Mouse (Mus musculus): Measurements from ENCODE around the gene Mpo.

DNA sequence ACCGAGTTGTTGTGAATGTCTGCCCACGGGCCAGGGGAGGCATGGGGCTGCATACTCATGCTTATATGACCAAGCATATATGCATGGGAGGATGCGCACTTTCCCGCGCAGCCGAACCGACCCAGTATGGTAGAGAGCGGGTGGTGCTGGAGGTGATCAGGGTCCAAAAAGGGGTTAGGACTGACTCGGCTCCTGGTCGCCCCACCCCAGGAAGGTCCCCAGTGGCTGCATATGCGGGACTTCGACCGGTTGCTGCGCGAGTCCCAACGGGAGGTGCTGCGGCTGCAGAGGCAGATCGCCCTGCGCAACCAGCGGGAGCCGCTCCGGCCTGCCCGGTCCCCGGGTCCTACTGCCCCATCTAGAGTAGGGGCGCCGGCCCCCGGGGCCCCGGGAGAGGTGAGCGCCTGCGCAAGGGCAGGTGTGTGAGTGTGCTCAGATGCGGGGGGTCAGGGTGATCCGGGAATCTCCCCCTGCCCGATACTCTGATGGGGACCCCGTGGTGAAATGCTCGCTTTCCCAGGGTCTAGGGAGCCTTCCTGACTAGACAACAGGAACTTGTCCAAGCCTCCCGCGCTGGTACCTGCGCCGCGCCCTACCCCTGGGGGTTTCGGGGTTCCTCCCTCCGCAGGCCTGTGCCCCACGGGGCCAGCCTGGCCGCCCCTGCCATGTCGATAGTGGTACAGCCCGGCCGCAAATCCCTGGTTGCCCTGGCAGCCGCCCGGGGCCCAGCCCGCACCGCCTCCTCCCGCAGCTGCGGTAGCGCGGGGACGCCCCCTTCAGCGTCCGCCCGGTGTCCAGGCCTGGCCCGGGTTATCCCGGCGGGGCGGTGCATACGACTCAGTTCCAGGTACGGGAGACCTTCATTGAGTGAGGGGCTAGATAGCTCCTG, 29.1 kb upstream of the Mpo start:
- TF ChIP-seq POLR2A (IDR thresholded peaks at IDR 0.05; ENCODE audit: insufficient read depth, low read depth, low read length) (no peak), CTCF (IDR thresholded peaks at IDR 0.05) (no peak), EP300 (IDR thresholded peaks at IDR 0.05; ENCODE audit: insufficient read depth, low read depth, low read length) (no peak)

Data from heart, adult 2 months (tissue).